Mouse (Mus musculus): Measurements from ENCODE around the gene Slc6a19. TPM values are rescaled to one million over a fixed set of nuclear protein-coding genes. Genes with fewer than 3 reads are reported as not detected.
"Not testable (repeated sequence)": the region's sequence is repeated elsewhere in the genome, so short reads cannot be mapped to it uniquely, and the experiment has no call there.

The Slc6a19 gene
- total RNA-seq (2014; rRNA removed) (0.13 and 0.28 TPM in 2 replicates), polyA plus RNA-seq (2012; rRNA removed) (0.31 and 0.33 TPM in 2 replicates)

GRCm38 (mm10) chr13:73704694-73705325 lies at the start of gene Slc6a19:
Slc6a19 (minus strand) TSS chr13:73704865.
- Histone ChIP-seq H3K4me1 (ENCODE audit: control insufficient read depth, insufficient read depth, low read length) (no peaks in the 10 kb centered on the region), H3K27ac (replicated peaks; ENCODE audit: insufficient read depth, low read depth, low read length) (no peak within 1 kb of the TSS), H3K4me3 (ENCODE audit: insufficient read depth, low read depth, low read length) (no peak within 1 kb of the TSS), H3K36me3 (ENCODE audit: control insufficient read depth, insufficient read depth, low read length) (no peaks in the 10 kb centered on the region), H3K9ac (ENCODE audit: low read depth, low read length) (no peak within 1 kb of the TSS), H3K79me2 (ENCODE audit: control insufficient read depth, insufficient read depth, low read length) (no peaks in the 10 kb centered on the region), H3K27me3 (ENCODE audit: control insufficient read depth, insufficient read depth, low read length) (no peaks in the 10 kb centered on the region)
- TF ChIP-seq CTCF (IDR thresholded peaks at IDR 0.05; ENCODE audit: low read depth, low read length), result no peak
- no peak for TF ChIP-seq POLR2A (IDR thresholded peaks at IDR 0.05; ENCODE audit: extremely low read depth, insufficient read depth, low read length)
- 92% methylated on average over 7 of the region's 7 CpGs for WGBS
- no peak for DNase-seq (ENCODE audit: extremely low read depth, low read depth, low spot score)

- Histone ChIP-seq H3K4me3 (ENCODE audit: insufficient read depth, low read depth, low read length) (no peak overlapping the region), H3K36me3 (ENCODE audit: control insufficient read depth, insufficient read depth, low read length) (no peaks in the 10 kb centered on the region), H3K27ac (replicated peaks; ENCODE audit: insufficient read depth, low read depth, low read length) (no peak overlapping the region), H3K9ac (ENCODE audit: low read depth, low read length) (no peak overlapping the region), H3K4me1 (ENCODE audit: control insufficient read depth, insufficient read depth, low read length) (peaks cover 12% of the 10 kb centered on the region), H3K79me2 (ENCODE audit: control insufficient read depth, insufficient read depth, low read length) (no peaks in the 10 kb centered on the region), H3K27me3 (ENCODE audit: control insufficient read depth, insufficient read depth, low read length) (no peaks in the 10 kb centered on the region)
- 93% methylated on average over 3 of the region's 3 CpGs for WGBS
- TF ChIP-seq POLR2A (IDR thresholded peaks at IDR 0.05; ENCODE audit: extremely low read depth, insufficient read depth, low read length) (no peak), CTCF (IDR thresholded peaks at IDR 0.05; ENCODE audit: low read depth, low read length) (no peak)
- no peak for DNase-seq (ENCODE audit: extremely low read depth, low read depth, low spot score)
Measured at GRCm38 (mm10) chr13:73751284-73751683, 46.6 kb upstream of the Slc6a19 start.

- TF ChIP-seq POLR2A (IDR thresholded peaks at IDR 0.05; ENCODE audit: extremely low read depth, insufficient read depth, low read length) (no peak), CTCF (IDR thresholded peaks at IDR 0.05; ENCODE audit: low read depth, low read length) (no peak)
- Histone ChIP-seq H3K9ac (ENCODE audit: low read depth, low read length) (no peak overlapping the region), H3K36me3 (ENCODE audit: control insufficient read depth, insufficient read depth, low read length) (no peaks in the 10 kb centered on the region), H3K4me1 (ENCODE audit: control insufficient read depth, insufficient read depth, low read length) (peaks cover 5% of the 10 kb centered on the region; the same call in 1 of the 2 replicates), H3K4me3 (ENCODE audit: insufficient read depth, low read depth, low read length) (no peak overlapping the region), H3K79me2 (ENCODE audit: control insufficient read depth, insufficient read depth, low read length) (no peaks in the 10 kb centered on the region), H3K27me3 (ENCODE audit: control insufficient read depth, insufficient read depth, low read length) (no peaks in the 10 kb centered on the region), H3K27ac (replicated peaks; ENCODE audit: insufficient read depth, low read depth, low read length) (no peak overlapping the region)
- 92% methylated on average over 6 of the region's 6 CpGs for WGBS
- no peak for DNase-seq (ENCODE audit: extremely low read depth, low read depth, low spot score)
Measured at GRCm38 (mm10) chr13:73750435-73750834, 45.8 kb upstream of the Slc6a19 start.

GRCm38 (mm10) chr13:73748663-73749440 lies 44.2 kb upstream of the Slc6a19 start:
- Histone ChIP-seq H3K79me2 (ENCODE audit: control insufficient read depth, insufficient read depth, low read length) (no peaks in the 10 kb centered on the region), H3K4me1 (ENCODE audit: control insufficient read depth, insufficient read depth, low read length) (no peaks in the 10 kb centered on the region), H3K4me3 (ENCODE audit: insufficient read depth, low read depth, low read length) (no peak overlapping the region), H3K27ac (replicated peaks; ENCODE audit: insufficient read depth, low read depth, low read length) (no peak overlapping the region), H3K9ac (ENCODE audit: low read depth, low read length) (no peak overlapping the region), H3K36me3 (ENCODE audit: control insufficient read depth, insufficient read depth, low read length) (no peaks in the 10 kb centered on the region), H3K27me3 (ENCODE audit: control insufficient read depth, insufficient read depth, low read length) (no peaks in the 10 kb centered on the region)
- 53% methylated on average over 15 of the region's 15 CpGs for WGBS
- peak; percentile 85 for TF ChIP-seq CTCF (IDR thresholded peaks at IDR 0.05; ENCODE audit: low read depth, low read length)
- no peak for TF ChIP-seq POLR2A (IDR thresholded peaks at IDR 0.05; ENCODE audit: extremely low read depth, insufficient read depth, low read length)
- peak; percentile 41 for DNase-seq (ENCODE audit: extremely low read depth, low read depth, low spot score)

- Histone ChIP-seq H3K27me3 (ENCODE audit: control insufficient read depth, insufficient read depth, low read length) (no peaks in the 10 kb centered on the region), H3K79me2 (ENCODE audit: control insufficient read depth, insufficient read depth, low read length) (no peaks in the 10 kb centered on the region), H3K36me3 (ENCODE audit: control insufficient read depth, insufficient read depth, low read length) (no peaks in the 10 kb centered on the region), H3K9ac (ENCODE audit: low read depth, low read length) (no peak overlapping the region), H3K4me1 (ENCODE audit: control insufficient read depth, insufficient read depth, low read length) (no peaks in the 10 kb centered on the region), H3K4me3 (ENCODE audit: insufficient read depth, low read depth, low read length) (no peak overlapping the region), H3K27ac (replicated peaks; ENCODE audit: insufficient read depth, low read depth, low read length) (no peak overlapping the region)
- TF ChIP-seq CTCF (IDR thresholded peaks at IDR 0.05; ENCODE audit: low read depth, low read length) (no peak), POLR2A (IDR thresholded peaks at IDR 0.05; ENCODE audit: extremely low read depth, insufficient read depth, low read length) (no peak)
- WGBS, result 81% methylated on average over 3 of the region's 3 CpGs
- DNase-seq (ENCODE audit: extremely low read depth, low read depth, low spot score), result no peak
Measured at GRCm38 (mm10) chr13:73743662-73744061, 39.0 kb upstream of the Slc6a19 start.

- Histone ChIP-seq H3K36me3 (ENCODE audit: control insufficient read depth, insufficient read depth, low read length) (no peaks in the 10 kb centered on the region), H3K4me1 (ENCODE audit: control insufficient read depth, insufficient read depth, low read length) (no peaks in the 10 kb centered on the region), H3K79me2 (ENCODE audit: control insufficient read depth, insufficient read depth, low read length) (no peaks in the 10 kb centered on the region)
Measured at GRCm38 (mm10) chr13:73742944-73743343, 38.3 kb upstream of the Slc6a19 start.

GRCm38 (mm10) chr13:73740399-73740944 lies 35.8 kb upstream of the Slc6a19 start:
- not testable (repeated sequence) for H3K79me2 ChIP-seq (ENCODE audit: control insufficient read depth, insufficient read depth, low read length); H3K27ac ChIP-seq (replicated peaks; ENCODE audit: insufficient read depth, low read depth, low read length); H3K4me1 ChIP-seq (ENCODE audit: control insufficient read depth, insufficient read depth, low read length); H3K27me3 ChIP-seq (ENCODE audit: control insufficient read depth, insufficient read depth, low read length); H3K4me3 ChIP-seq (ENCODE audit: insufficient read depth, low read depth, low read length); H3K36me3 ChIP-seq (ENCODE audit: control insufficient read depth, insufficient read depth, low read length); DNase-seq (ENCODE audit: extremely low read depth, low read depth, low spot score); H3K9ac ChIP-seq (ENCODE audit: low read depth, low read length)
- WGBS, result 65% methylated on average over 2 of the region's 2 CpGs

More at GRCm38 (mm10) chr13:73742944-73743343, 38.3 kb upstream of the Slc6a19 start:
- Histone ChIP-seq H3K27me3 (ENCODE audit: control insufficient read depth, insufficient read depth, low read length) (no peaks in the 10 kb centered on the region), H3K4me3 (ENCODE audit: insufficient read depth, low read depth, low read length) (no peak overlapping the region), H3K27ac (replicated peaks; ENCODE audit: insufficient read depth, low read depth, low read length) (no peak overlapping the region), H3K9ac (ENCODE audit: low read depth, low read length) (no peak overlapping the region)
- no peak for DNase-seq (ENCODE audit: extremely low read depth, low read depth, low spot score)
- 93% methylated on average over 4 of the region's 4 CpGs for WGBS
- TF ChIP-seq POLR2A (IDR thresholded peaks at IDR 0.05; ENCODE audit: extremely low read depth, insufficient read depth, low read length) (no peak), CTCF (IDR thresholded peaks at IDR 0.05; ENCODE audit: low read depth, low read length) (no peak)

All from liver, adult 2 months (tissue).